Mouse (Mus musculus): ENCODE measurements around the gene Atg13. TPM values are rescaled to one million over a fixed set of nuclear protein-coding genes. Genes with fewer than 3 reads are reported as not detected.

Gene Atg13
- polyA plus RNA-seq, 1 experiment = 35.7 TPM

- H3K4me1 ChIP-seq (ENCODE audit: control insufficient read depth, insufficient read depth, low read length) = peaks cover 4% of the 10 kb centered on the region; the same call in 1 of the 2 replicates
- no peak for TF ChIP-seq POLR2A (IDR thresholded peaks at IDR 0.05; ENCODE audit: borderline replicate concordance, low read depth, low read length)
- TF ChIP-seq CTCF (IDR thresholded peaks at IDR 0.05; ENCODE audit: low read depth, low read length) = no peak
- no peak overlapping the region for H3K4me3 ChIP-seq (ENCODE audit: insufficient read depth, low read length)
- no peak overlapping the region for H3K27ac ChIP-seq (ENCODE audit: insufficient read depth, low read depth, low read length)
Measured at GRCm38 (mm10) chr2:91652863-91653262, 57.5 kb downstream of the Atg13 start.

- TF ChIP-seq POLR2A (IDR thresholded peaks at IDR 0.05; ENCODE audit: borderline replicate concordance, low read depth, low read length) (no peak), CTCF (IDR thresholded peaks at IDR 0.05; ENCODE audit: low read depth, low read length) (no peak)
- peaks cover 4% of the 10 kb centered on the region; the same call in 1 of the 2 replicates for H3K4me1 ChIP-seq (ENCODE audit: control insufficient read depth, insufficient read depth, low read length)
- H3K27ac ChIP-seq (ENCODE audit: insufficient read depth, low read depth, low read length) = no peak overlapping the region
- no peak overlapping the region for H3K4me3 ChIP-seq (ENCODE audit: insufficient read depth, low read length)
Measured at GRCm38 (mm10) chr2:91651458-91652258, 58.7 kb downstream of the Atg13 start.

- peaks cover 4% of the 10 kb centered on the region; the same call in 1 of the 2 replicates for H3K4me1 ChIP-seq (ENCODE audit: control insufficient read depth, insufficient read depth, low read length)
- TF ChIP-seq CTCF (IDR thresholded peaks at IDR 0.05; ENCODE audit: low read depth, low read length) = no peak
- TF ChIP-seq POLR2A (IDR thresholded peaks at IDR 0.05; ENCODE audit: borderline replicate concordance, low read depth, low read length) = no peak
- H3K4me3 ChIP-seq (ENCODE audit: insufficient read depth, low read length) = peak overlapping the region; percentile 72
- H3K27ac ChIP-seq (ENCODE audit: insufficient read depth, low read depth, low read length) = peak overlapping the region; percentile 69
Measured at GRCm38 (mm10) chr2:91650360-91650995, 59.9 kb downstream of the Atg13 start.

GRCm38 (mm10) chr2:91649553-91650359 lies 60.6 kb downstream of the Atg13 start, which contains the start of the genes Zfp408 and Arhgap1:
Gene Zfp408, minus strand, starts transcription at chr2:91649791.
Gene Arhgap1, plus strand, starts transcription at chr2:91649860.
- TF ChIP-seq POLR2A (IDR thresholded peaks at IDR 0.05; ENCODE audit: borderline replicate concordance, low read depth, low read length) = no peak
- Histone ChIP-seq H3K27ac (ENCODE audit: insufficient read depth, low read depth, low read length) (peak within 1 kb of the TSS; percentile 92), H3K4me3 (ENCODE audit: insufficient read depth, low read length) (peak within 1 kb of the TSS; percentile 96), H3K4me1 (ENCODE audit: control insufficient read depth, insufficient read depth, low read length) (peaks cover 4% of the 10 kb centered on the region; the same call in 1 of the 2 replicates)

GRCm38 (mm10) chr2:91649152-91649551 lies 61.2 kb downstream of the Atg13 start:
- H3K4me1 ChIP-seq (ENCODE audit: control insufficient read depth, insufficient read depth, low read length) = peaks cover 4% of the 10 kb centered on the region; the same call in 1 of the 2 replicates
- TF ChIP-seq CTCF (IDR thresholded peaks at IDR 0.05; ENCODE audit: low read depth, low read length) (no peak), POLR2A (IDR thresholded peaks at IDR 0.05; ENCODE audit: borderline replicate concordance, low read depth, low read length) (no peak)
- peak overlapping the region; percentile 96 for H3K4me3 ChIP-seq (ENCODE audit: insufficient read depth, low read length)
- peak overlapping the region; percentile 92; the same call in 1 of the 2 replicates for H3K27ac ChIP-seq (ENCODE audit: insufficient read depth, low read depth, low read length)

GRCm38 (mm10) chr2:91646733-91647132 lies 63.6 kb downstream of the Atg13 start:
- Histone ChIP-seq H3K4me1 (ENCODE audit: control insufficient read depth, insufficient read depth, low read length) (peaks cover 2% of the 10 kb centered on the region; the same call in 1 of the 2 replicates), H3K4me3 (ENCODE audit: insufficient read depth, low read length) (no peak overlapping the region), H3K27ac (ENCODE audit: insufficient read depth, low read depth, low read length) (no peak overlapping the region)
- TF ChIP-seq CTCF (IDR thresholded peaks at IDR 0.05; ENCODE audit: low read depth, low read length) = peak; percentile 58
- no peak for TF ChIP-seq POLR2A (IDR thresholded peaks at IDR 0.05; ENCODE audit: borderline replicate concordance, low read depth, low read length)

- no peaks in the 10 kb centered on the region for H3K4me1 ChIP-seq (ENCODE audit: control insufficient read depth, insufficient read depth, low read length)
- no peak for TF ChIP-seq POLR2A (IDR thresholded peaks at IDR 0.05; ENCODE audit: borderline replicate concordance, low read depth, low read length)
- no peak for TF ChIP-seq CTCF (IDR thresholded peaks at IDR 0.05; ENCODE audit: low read depth, low read length)
- H3K4me3 ChIP-seq (ENCODE audit: insufficient read depth, low read length) = no peak overlapping the region
Measured at GRCm38 (mm10) chr2:91645811-91646210, 64.6 kb downstream of the Atg13 start.

GRCm38 (mm10) chr2:91645354-91645753 lies 65.0 kb downstream of the Atg13 start:
- TF ChIP-seq CTCF (IDR thresholded peaks at IDR 0.05; ENCODE audit: low read depth, low read length) (no peak), POLR2A (IDR thresholded peaks at IDR 0.05; ENCODE audit: borderline replicate concordance, low read depth, low read length) (no peak)
- no peak overlapping the region for H3K27ac ChIP-seq (ENCODE audit: insufficient read depth, low read depth, low read length)
- no peak overlapping the region for H3K4me3 ChIP-seq (ENCODE audit: insufficient read depth, low read length)
- no peaks in the 10 kb centered on the region for H3K4me1 ChIP-seq (ENCODE audit: control insufficient read depth, insufficient read depth, low read length)

More at GRCm38 (mm10) chr2:91645811-91646210, 64.6 kb downstream of the Atg13 start:
- H3K27ac ChIP-seq (ENCODE audit: insufficient read depth, low read depth, low read length) = no peak overlapping the region

GRCm38 (mm10) chr2:91644021-91644420 lies 66.4 kb downstream of the Atg13 start:
- H3K4me3 ChIP-seq (ENCODE audit: insufficient read depth, low read length) = no peak overlapping the region
- TF ChIP-seq POLR2A (IDR thresholded peaks at IDR 0.05; ENCODE audit: borderline replicate concordance, low read depth, low read length) (no peak), CTCF (IDR thresholded peaks at IDR 0.05; ENCODE audit: low read depth, low read length) (no peak)
- H3K27ac ChIP-seq (ENCODE audit: insufficient read depth, low read depth, low read length) = no peak overlapping the region
- no peaks in the 10 kb centered on the region for H3K4me1 ChIP-seq (ENCODE audit: control insufficient read depth, insufficient read depth, low read length)
